Mouse (Mus musculus) heart, postnatal 0 days (tissue): Measurements from ENCODE around the gene Cul4a. TPM values are rescaled to one million over a fixed set of nuclear protein-coding genes. Genes with fewer than 3 reads are reported as not detected.
A peak's percentile ranks its signal among the peaks of the same experiment; 100 is the strongest.

Experiments
- ATAC-seq: fragments of 200-750 bp; cut with Nextera tagmentation; 2 replicates; pipeline ENCODE4 v1.8.0; 2017; ENCODE audit warnings: low read depth, moderate number of reproducible peaks, moderate library complexity; ENCODE audit not compliant: insufficient read depth
- DNase-seq: peaks from one replicate; pipeline ENCODE4 v3.0.0-alpha.2; 2016; ENCODE audit warnings: low spot score
- H3K27ac ChIP-seq: fragments of 300-500 bp; sonication (generic); 2 replicates; pipeline ENCODE4 v1.5.1; 2014; ENCODE audit warnings: low read depth, mild to moderate bottlenecking
- H3K27me3 ChIP-seq: fragments of 300-500 bp; sonication (generic); 2 replicates; pipeline ENCODE4 v1.6.1; 2014; ENCODE audit warnings: low read length, mixed read lengths; ENCODE audit not compliant: control insufficient read depth, insufficient read depth
- H3K36me3 ChIP-seq: fragments of 300-500 bp; sonication (generic); replicated peaks from 2 replicates; pipeline ENCODE4 v1.6.1; 2014; ENCODE audit warnings: low read length, mixed read lengths; ENCODE audit not compliant: control insufficient read depth, insufficient read depth
- H3K4me1 ChIP-seq: fragments of 300-500 bp; sonication (generic); 2 replicates; pipeline ENCODE4 v1.6.1; 2014; ENCODE audit warnings: antibody characterized with exemption; ENCODE audit not compliant: control insufficient read depth, insufficient read depth
- H3K4me2 ChIP-seq: fragments of 300-500 bp; sonication (generic); 2 replicates; pipeline ENCODE4 v1.6.1; 2014; ENCODE audit warnings: low read depth, mild to moderate bottlenecking, low read length, moderate library complexity
- H3K4me3 ChIP-seq: fragments of 300-500 bp; sonication (generic); 2 replicates; pipeline ENCODE4 v1.5.1; 2014; ENCODE audit warnings: low read depth, low read length
- H3K9ac ChIP-seq: fragments of 300-500 bp; sonication (generic); replicated peaks from 2 replicates; pipeline ENCODE4 v1.6.1; 2014; ENCODE audit warnings: low read depth, low read length, mixed read lengths
- H3K9me3 ChIP-seq: fragments of 300-500 bp; sonication (generic); replicated peaks from 2 replicates; pipeline ENCODE4 v1.6.1; 2016; ENCODE audit warnings: low read length; ENCODE audit not compliant: control insufficient read depth
- CTCF ChIP-seq: IDR thresholded peaks from 2 replicates; pipeline ENCODE4 v1.5.1; 2016; ENCODE audit warnings: antibody characterized with exemption, control low read depth, low read depth
- EP300 ChIP-seq: IDR thresholded peaks from 2 replicates; pipeline ENCODE4 v1.6.1; 2016; ENCODE audit warnings: antibody characterized with exemption, low read depth
- WGBS: fragments of 180-500 bp; shearing (Covaris S2); extraction: QIAGEN DNeasy Blood & Tissue Kit; methylation state at CpG from one replicate; pipeline ENCODE4 v1.1.7; 2014; 5-methylcytosine and 5-hydroxymethylcytosine counted together
- microRNA counts: library from miRNA; unstranded; fragments of <30 nt; microRNA quantifications from one replicate; lab custom pipeline; 2015
- microRNA-seq: library from miRNA; unstranded; fragments of <30 nt; microRNA quantifications from one replicate; pipeline ENCODE4, GENCODE M21; 2016
- polyA plus RNA-seq: library from polyadenylated mRNA; unstranded; fragments of >200 nt; fragmentation: Nextera tagmentation; extraction: Ambion mirVana; gene quantifications from 2 replicates; pipeline ENCODE4 v1.2.1, GENCODE M21; 2015
- total RNA-seq: library from RNA; depleted of rRNA; stranded (reverse); fragments of >200 nt; gene quantifications from 2 replicates; pipeline ENCODE4 v1.2.3, GENCODE M21; 2014; ENCODE audit warnings: low replicate concordance; rRNA removed

Cul4a gene
- total and polyA plus RNA-seq, 2 experiments from 2014 or later: 88.2 to 140 TPM

DNA sequence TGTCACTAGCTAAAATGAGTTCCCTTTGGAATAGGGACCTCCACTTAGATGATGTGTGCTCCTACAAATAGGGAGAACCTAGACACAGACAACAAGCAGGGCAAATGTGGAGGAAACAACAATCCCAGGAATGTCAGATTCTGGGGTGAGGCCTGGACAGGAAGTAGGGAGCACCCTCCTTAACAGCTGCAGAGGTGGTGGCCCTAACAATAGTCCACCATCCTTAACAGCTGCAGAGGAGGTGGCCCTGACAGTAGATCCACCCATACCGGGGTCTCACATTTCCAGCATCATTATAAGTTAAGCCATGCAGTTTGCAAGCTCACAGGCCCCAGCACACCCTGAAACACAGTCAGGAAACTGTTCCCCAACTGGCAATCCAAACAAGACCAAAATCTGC is 83.4 kb downstream of the Cul4a start:
- 75% methylated on average over 1 of the region's 1 CpGs for WGBS
- no peak overlapping the region for H3K4me3 ChIP-seq
- ATAC-seq: no peak
- H3K9me3 ChIP-seq: no peaks in the 10 kb centered on the region
- DNase-seq: no peak
- TF ChIP-seq EP300 (no peak), CTCF (no peak)
- H3K27ac ChIP-seq: no peak overlapping the region
- no peaks in the 10 kb centered on the region for H3K27me3 ChIP-seq
- H3K9ac ChIP-seq: no peak overlapping the region
- H3K4me2 ChIP-seq: no peak overlapping the region
- H3K4me1 ChIP-seq: no peaks in the 10 kb centered on the region
- H3K36me3 ChIP-seq: no peaks in the 10 kb centered on the region

DNA sequence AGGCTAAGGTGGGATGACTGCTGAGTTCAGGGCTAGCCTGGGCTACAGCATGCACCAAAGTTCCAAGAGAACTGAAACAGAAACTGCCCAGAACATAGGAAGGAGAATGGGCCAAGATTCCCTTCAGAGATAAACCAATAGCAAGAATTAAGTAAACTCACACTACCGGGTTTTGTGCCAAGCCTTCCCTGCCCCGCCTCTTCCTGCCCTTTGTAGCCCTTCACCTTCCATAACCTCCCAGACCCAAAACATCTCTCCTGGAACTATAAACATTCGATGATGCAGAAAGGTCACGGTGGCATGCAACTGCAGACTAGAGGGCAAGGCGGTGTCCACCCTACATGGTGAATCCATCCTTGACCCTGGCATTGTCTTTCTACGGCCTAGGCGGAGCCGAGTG is 84.8 kb downstream of the Cul4a start:
- TF ChIP-seq CTCF: no peak
- no peak for TF ChIP-seq EP300
- Histone ChIP-seq H3K36me3 (no peaks in the 10 kb centered on the region), H3K27me3 (no peaks in the 10 kb centered on the region), H3K9me3 (no peaks in the 10 kb centered on the region), H3K4me2 (no peak overlapping the region), H3K4me3 (no peak overlapping the region), H3K9ac (no peak overlapping the region), H3K4me1 (no peaks in the 10 kb centered on the region), H3K27ac (no peak overlapping the region)
- WGBS: 89% methylated on average over 8 of the region's 8 CpGs
- ATAC-seq: no peak
- DNase-seq: no peak

DNA sequence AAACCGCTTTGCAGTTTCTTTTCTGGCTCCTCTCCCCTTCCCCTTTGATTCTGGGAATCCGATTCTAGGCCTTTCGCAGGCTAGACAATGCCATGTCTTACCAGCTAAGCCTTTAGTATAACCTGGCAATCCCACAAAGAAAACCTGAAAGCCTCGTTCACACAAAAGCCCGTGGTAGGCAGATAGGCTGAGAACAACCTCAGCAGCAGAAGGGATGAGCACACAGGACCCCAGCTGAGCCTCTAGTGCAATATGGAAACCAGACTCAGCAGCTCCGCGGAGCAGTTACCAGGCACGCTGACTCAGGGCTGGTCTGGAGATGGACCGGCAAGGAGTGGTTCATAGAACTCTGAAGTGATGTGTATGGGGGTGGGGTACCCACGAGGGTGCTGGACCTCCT is 89.4 kb downstream of the Cul4a start:
- TF ChIP-seq EP300: no peak
- TF ChIP-seq CTCF: no peak
- Histone ChIP-seq H3K4me3 (no peak overlapping the region), H3K9ac (no peak overlapping the region), H3K27ac (no peak overlapping the region), H3K36me3 (no peaks in the 10 kb centered on the region), H3K4me1 (0 out of 2 replicates have a peak, but pooled peaks cover 2% of the 10 kb centered on the region), H3K4me2 (no peak overlapping the region), H3K9me3 (no peaks in the 10 kb centered on the region), H3K27me3 (peaks cover 9% of the 10 kb centered on the region; the same call in 1 of the 2 replicates)
- 51% methylated on average over 10 of the region's 10 CpGs for WGBS
- no peak for DNase-seq
- no peak for ATAC-seq

DNA sequence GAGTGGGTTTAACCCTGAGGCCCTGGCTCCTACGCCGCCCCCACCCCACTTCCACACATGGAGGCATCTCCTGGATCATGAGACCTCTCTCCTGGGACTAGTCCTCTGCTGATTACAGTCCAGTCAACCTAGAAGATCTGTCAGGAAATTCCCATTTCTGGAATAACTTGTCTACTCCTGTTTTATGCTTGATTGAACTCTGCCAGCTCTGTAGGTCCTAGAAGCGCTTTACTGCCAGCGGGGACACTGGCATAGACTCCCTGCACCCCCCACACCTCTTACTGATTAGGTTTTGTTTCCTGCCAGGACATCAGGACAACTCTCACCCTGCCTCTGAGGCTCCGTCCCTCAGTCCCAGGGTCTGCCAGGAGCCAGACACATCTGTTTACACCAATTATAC is 92.1 kb downstream of the Cul4a start:
- ATAC-seq (no peak), DNase-seq (no peak)
- Histone ChIP-seq H3K4me3 (no peak overlapping the region), H3K9me3 (no peaks in the 10 kb centered on the region), H3K27me3 (peaks cover 21% of the 10 kb centered on the region; the same call in 1 of the 2 replicates), H3K27ac (no peak overlapping the region), H3K9ac (no peak overlapping the region), H3K36me3 (no peaks in the 10 kb centered on the region), H3K4me2 (no peak overlapping the region), H3K4me1 (peaks cover 16% of the 10 kb centered on the region; the same call in 1 of the 2 replicates)
- TF ChIP-seq CTCF (no peak), EP300 (no peak)
- WGBS: 82% methylated on average over 5 of the region's 5 CpGs

MicroRNAs within 50 kb of the gene (microRNA counts, 519-probe panel; counts per million panel counts)
- not detected for microRNA mmu-miR-1968 (lab: Ali Mortazavi, UCI)

Small RNA genes lying within 50 kb of the gene (microRNA-seq; reads per million reads assigned to microRNA genes)
- gene Mir1968 (10.9 reads per million, percentile 30 among the genes with 10 or more reads in this experiment), gene Mir7065 (not detected)

Other genes starting within 250 kb of the Cul4a start
- 22.1 and 22.9 TPM in 2 replicates for gene Mcf2l, start 231.8 kb upstream of the Cul4a start, total RNA-seq
- 6.6 and 7.5 TPM in 2 replicates for gene Mcf2l, start 231.8 kb upstream of the Cul4a start, polyA plus RNA-seq
- not detected in 2 replicates for gene F7, start 79.6 kb upstream of the Cul4a start, total RNA-seq
- gene F7, start 79.6 kb upstream of the Cul4a start, polyA plus RNA-seq: not detected in 2 replicates
- gene F10, start 68.3 kb upstream of the Cul4a start, total RNA-seq: 0.19 TPM in 1 of 2 replicates, not detected in the other
- 0.22 and 0.37 TPM in 2 replicates for gene F10, start 68.3 kb upstream of the Cul4a start, polyA plus RNA-seq
- not detected in 2 replicates for gene Proz, start 44.7 kb upstream of the Cul4a start, total RNA-seq
- gene Proz, start 44.7 kb upstream of the Cul4a start, polyA plus RNA-seq: 0.10 TPM in 2 replicates
- gene Pcid2, start 162 bp upstream of the Cul4a start, total RNA-seq: 8.2 and 13.1 TPM in 2 replicates
- 12.4 TPM in 2 replicates for gene Pcid2, start 162 bp upstream of the Cul4a start, polyA plus RNA-seq
- 317 and 327 TPM in 2 replicates for gene Lamp1, start 53.5 kb downstream of the Cul4a start, total RNA-seq
- 266 and 267 TPM in 2 replicates for gene Lamp1, start 53.5 kb downstream of the Cul4a start, polyA plus RNA-seq
- 4.4 and 9.9 TPM in 2 replicates for gene Grtp1, start 95.0 kb downstream of the Cul4a start, total RNA-seq
- 10.0 and 11.9 TPM in 2 replicates for gene Grtp1, start 95.0 kb downstream of the Cul4a start, polyA plus RNA-seq
- gene Adprhl1, start 148.5 kb downstream of the Cul4a start, total RNA-seq: 252 and 255 TPM in 2 replicates
- gene Adprhl1, start 148.5 kb downstream of the Cul4a start, polyA plus RNA-seq: 317 and 337 TPM in 2 replicates
- gene Dcun1d2, start 182.5 kb downstream of the Cul4a start, total RNA-seq: 31.8 and 37.7 TPM in 2 replicates
- gene Dcun1d2, start 182.5 kb downstream of the Cul4a start, polyA plus RNA-seq: 27.8 and 30.5 TPM in 2 replicates
- 9.0 and 10.8 TPM in 2 replicates for gene Tmco3, start 182.6 kb downstream of the Cul4a start, total RNA-seq
- gene Tmco3, start 182.6 kb downstream of the Cul4a start, polyA plus RNA-seq: 16.7 and 18.3 TPM in 2 replicates
- 20.9 and 38.6 TPM in 2 replicates for gene Tfdp1, start 233.1 kb downstream of the Cul4a start, total RNA-seq
- gene Tfdp1, start 233.1 kb downstream of the Cul4a start, polyA plus RNA-seq: 47.4 and 48.0 TPM in 2 replicates